Mouse (Mus musculus) liver, postnatal 0 days (tissue): Measurements from ENCODE around the gene Phyh. TPM values are rescaled to one million over a fixed set of nuclear protein-coding genes. Genes with fewer than 3 reads are reported as not detected.

Experiments used
- ATAC-seq: fragments of 200-750 bp; cut with Nextera tagmentation; 2 replicates; pipeline ENCODE4 v1.8.0; 2017; ENCODE audit warnings: mild to moderate bottlenecking, moderate library complexity
- DNase-seq: peaks from one replicate; pipeline ENCODE4 v3.0.0-alpha.2; 2016
- H3K27ac ChIP-seq: fragments of 300-500 bp; sonication (generic); 2 replicates; pipeline ENCODE4 v1.5.1; 2014; ENCODE audit warnings: antibody characterized with exemption, moderate library complexity, mild to moderate bottlenecking, low read depth
- H3K27me3 ChIP-seq: fragments of 300-500 bp; sonication (generic); 2 replicates; pipeline ENCODE4 v1.6.1; 2014; ENCODE audit warnings: low read length, control low read depth, mixed read lengths; ENCODE audit not compliant: insufficient read depth
- H3K36me3 ChIP-seq: fragments of 300-500 bp; sonication (generic); replicated peaks from 2 replicates; pipeline ENCODE4 v1.6.1; 2014; ENCODE audit warnings: mild to moderate bottlenecking, control low read depth, low read length, moderate library complexity, mixed read lengths; ENCODE audit not compliant: insufficient read depth
- H3K4me1 ChIP-seq: fragments of 300-500 bp; sonication (generic); 2 replicates; pipeline ENCODE4 v1.6.1; 2014; ENCODE audit warnings: antibody characterized with exemption, mild to moderate bottlenecking, control low read depth; ENCODE audit not compliant: insufficient read depth
- H3K4me2 ChIP-seq: fragments of 300-500 bp; sonication (generic); 2 replicates; pipeline ENCODE4 v1.6.1; 2014; ENCODE audit warnings: low read depth, mild to moderate bottlenecking, low read length, moderate library complexity, mixed read lengths
- H3K4me3 ChIP-seq: fragments of 300-500 bp; sonication (generic); 2 replicates; pipeline ENCODE4 v1.5.1; 2014; ENCODE audit warnings: low read depth, low read length
- H3K9ac ChIP-seq: fragments of 300-500 bp; sonication (generic); replicated peaks from 2 replicates; pipeline ENCODE4 v1.6.1; 2014; ENCODE audit warnings: mild to moderate bottlenecking, moderate library complexity
- H3K9me3 ChIP-seq: fragments of 300-500 bp; sonication (generic); 2 replicates; pipeline ENCODE4 v1.6.1; 2016; ENCODE audit warnings: mild to moderate bottlenecking, control low read depth, low read length, mixed read lengths
- CTCF ChIP-seq: sonication (generic); IDR thresholded peaks from 2 replicates; pipeline ENCODE4 v1.5.1; 2016; ENCODE audit warnings: antibody characterized with exemption, low read depth
- EP300 ChIP-seq: IDR thresholded peaks from 2 replicates; pipeline ENCODE4 v1.6.1; 2016; ENCODE audit warnings: antibody characterized with exemption, low read depth, mild to moderate bottlenecking
- WGBS: fragments of 180-500 bp; shearing (Covaris S2); extraction: QIAGEN DNeasy Blood & Tissue Kit; methylation state at CpG from one replicate; pipeline ENCODE4 v1.1.7; 2014; ENCODE audit not compliant: insufficient replicate concordance; 5-methylcytosine and 5-hydroxymethylcytosine counted together
- polyA plus RNA-seq: library from polyadenylated mRNA; unstranded; fragments of >200 nt; fragmentation: Nextera tagmentation; extraction: Ambion mirVana; gene quantifications from 2 replicates; pipeline ENCODE4 v1.2.1, GENCODE M21; 2015

The Phyh gene
- polyA plus RNA-seq, 1 experiment from 2014 or later, result 608 TPM

- WGBS, result 85% methylated on average over 12 of the region's 12 CpGs
- Histone ChIP-seq H3K36me3 (no peaks in the 10 kb centered on the region), H3K27ac (no peak overlapping the region), H3K4me2 (no peak overlapping the region), H3K4me3 (no peak overlapping the region), H3K4me1 (no peaks in the 10 kb centered on the region), H3K9ac (no peak overlapping the region), H3K27me3 (no peaks in the 10 kb centered on the region), H3K9me3 (no peaks in the 10 kb centered on the region)
- TF ChIP-seq CTCF, result no peak
- no peak for TF ChIP-seq EP300
- DNase-seq (no peak), ATAC-seq (no peak)
Observed at GRCm38 (mm10) chr2:4958039-4958438, 39.2 kb downstream of the Phyh start.

DNA sequence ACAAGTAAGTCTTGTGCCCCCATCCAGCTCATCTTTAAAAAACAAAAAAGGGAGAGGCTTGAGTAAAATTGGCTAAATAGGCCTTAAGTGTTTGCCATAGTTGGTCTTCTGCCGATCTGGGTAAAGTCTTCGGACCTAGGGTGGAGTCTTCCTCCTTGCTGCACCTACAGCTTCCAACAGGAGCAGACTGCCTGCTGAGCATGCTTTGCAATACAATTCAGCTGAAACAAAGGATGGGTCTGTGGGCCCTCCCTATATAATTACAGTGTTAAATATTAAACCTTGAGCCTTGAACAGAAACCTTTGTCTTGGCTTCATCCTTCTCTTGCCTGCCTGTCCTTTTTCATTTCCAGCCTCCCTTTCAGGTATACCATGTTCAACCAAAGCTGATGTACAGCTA is 49.0 kb downstream of the Phyh start:
- Histone ChIP-seq H3K36me3 (no peaks in the 10 kb centered on the region), H3K27me3 (no peaks in the 10 kb centered on the region), H3K9me3 (no peaks in the 10 kb centered on the region), H3K27ac (no peak overlapping the region), H3K4me2 (no peak overlapping the region), H3K9ac (no peak overlapping the region), H3K4me3 (no peak overlapping the region), H3K4me1 (no peaks in the 10 kb centered on the region)
- TF ChIP-seq CTCF (no peak), EP300 (no peak)
- DNase-seq (no peak), ATAC-seq (no peak)
- WGBS, result 86% methylated on average over 2 of the region's 2 CpGs

DNA sequence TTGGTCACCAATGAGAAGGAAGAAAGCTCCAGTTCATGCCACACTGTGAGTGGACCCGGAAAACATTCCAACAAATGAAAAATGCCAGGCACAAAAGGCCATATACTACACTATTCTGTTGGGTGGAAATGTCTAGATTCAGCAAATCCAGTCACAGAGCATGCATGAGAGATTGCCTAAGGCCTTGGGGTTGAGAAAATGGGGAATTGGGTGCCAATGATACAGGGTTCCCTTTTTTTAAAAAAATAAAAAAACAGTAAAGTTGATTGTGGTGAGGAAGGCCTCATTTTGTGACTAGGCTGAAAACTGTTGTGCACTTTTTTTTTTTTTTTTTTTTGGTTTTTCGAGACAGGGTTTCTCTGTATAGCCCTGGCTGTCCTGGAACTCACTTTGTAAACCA is 50.3 kb downstream of the Phyh start:
- 81% methylated on average over 1 of the region's 2 CpGs for WGBS
- TF ChIP-seq CTCF (no peak), EP300 (no peak)

DNA sequence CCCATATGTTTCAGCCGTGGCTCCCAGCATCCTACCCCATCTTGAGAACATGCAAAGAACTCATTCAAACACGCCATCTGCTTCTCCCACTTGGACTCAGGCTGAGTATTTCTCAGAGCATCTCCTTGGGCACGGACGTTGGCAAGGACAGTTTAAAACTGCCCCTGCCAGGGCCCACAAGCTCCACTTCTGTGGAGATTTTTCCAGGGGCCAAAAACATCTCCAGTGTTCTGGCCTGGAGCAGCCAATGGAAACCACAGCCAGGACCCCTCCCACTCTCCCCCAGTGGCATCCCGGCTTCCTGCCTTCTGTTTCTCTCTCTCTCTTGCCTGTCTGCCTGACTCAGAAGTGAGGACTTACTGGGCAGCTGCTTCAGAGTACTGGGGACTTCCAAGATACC is 57.0 kb downstream of the Phyh start, which contains the start of gene Ucma:
TSS of gene Ucma (plus strand) at position 316 of the 400 bp plus-strand sequence.
- Histone ChIP-seq H3K9me3 (no peaks in the 10 kb centered on the region), H3K9ac (no peak within 1 kb of the TSS), H3K27me3 (no peaks in the 10 kb centered on the region), H3K4me1 (no peaks in the 10 kb centered on the region), H3K4me2 (no peak within 1 kb of the TSS), H3K4me3 (no peak within 1 kb of the TSS), H3K36me3 (no peaks in the 10 kb centered on the region), H3K27ac (no peak within 1 kb of the TSS)
- DNase-seq, result no peak
- TF ChIP-seq EP300, result no peak
- 63% methylated on average over 5 of the region's 5 CpGs for WGBS
- ATAC-seq, result no peak

More for the DNA sequence above, 50.3 kb downstream of the Phyh start:
- H3K9me3 ChIP-seq, result no peaks in the 10 kb centered on the region
- H3K4me3 ChIP-seq, result no peak overlapping the region
- no peaks in the 10 kb centered on the region for H3K27me3 ChIP-seq
- H3K4me1 ChIP-seq, result no peaks in the 10 kb centered on the region
- H3K4me2 ChIP-seq, result no peak overlapping the region
- no peak overlapping the region for H3K9ac ChIP-seq
- no peak for DNase-seq
- no peak for ATAC-seq
- no peaks in the 10 kb centered on the region for H3K36me3 ChIP-seq
- H3K27ac ChIP-seq, result no peak overlapping the region

DNA sequence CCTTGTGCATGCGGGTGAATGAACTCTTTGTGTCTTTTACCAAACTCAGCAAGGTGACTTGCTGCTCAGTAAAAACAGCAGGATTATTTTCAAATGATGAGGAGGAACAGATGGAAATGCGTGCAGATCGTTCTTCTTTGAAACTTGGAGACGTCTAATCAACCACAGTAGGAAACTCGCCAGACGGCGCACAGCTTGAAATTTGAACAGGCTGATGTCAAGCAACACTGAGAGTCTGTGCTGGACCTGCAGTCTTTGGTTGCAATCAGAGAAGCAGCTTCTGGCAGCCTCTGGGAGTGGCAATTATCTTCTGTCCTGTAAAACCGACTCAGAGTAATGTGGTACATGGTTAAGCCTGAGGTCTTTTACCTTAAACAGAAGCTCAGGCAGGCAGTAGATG is 59.3 kb downstream of the Phyh start:
- WGBS, result 57% methylated on average over 8 of the region's 8 CpGs
- TF ChIP-seq EP300 (no peak), CTCF (no peak)
- Histone ChIP-seq H3K9ac (no peak overlapping the region), H3K27ac (no peak overlapping the region), H3K36me3 (no peaks in the 10 kb centered on the region), H3K9me3 (no peaks in the 10 kb centered on the region), H3K4me2 (no peak overlapping the region), H3K4me3 (no peak overlapping the region), H3K4me1 (no peaks in the 10 kb centered on the region), H3K27me3 (no peaks in the 10 kb centered on the region)
- DNase-seq (no peak), ATAC-seq (no peak)

- Histone ChIP-seq H3K4me1 (0 out of 2 replicates have a peak, but pooled peaks cover 3% of the 10 kb centered on the region), H3K27ac (no peak overlapping the region), H3K27me3 (no peaks in the 10 kb centered on the region), H3K4me3 (no peak overlapping the region), H3K36me3 (no peaks in the 10 kb centered on the region), H3K9me3 (no peaks in the 10 kb centered on the region), H3K4me2 (no peak overlapping the region), H3K9ac (no peak overlapping the region)
- WGBS, result 45% methylated on average over 5 of the region's 5 CpGs
- ATAC-seq (no peak), DNase-seq (no peak)
- TF ChIP-seq EP300 (no peak), CTCF (no peak)
Observed at GRCm38 (mm10) chr2:4983987-4984386, 65.2 kb downstream of the Phyh start.

DNA sequence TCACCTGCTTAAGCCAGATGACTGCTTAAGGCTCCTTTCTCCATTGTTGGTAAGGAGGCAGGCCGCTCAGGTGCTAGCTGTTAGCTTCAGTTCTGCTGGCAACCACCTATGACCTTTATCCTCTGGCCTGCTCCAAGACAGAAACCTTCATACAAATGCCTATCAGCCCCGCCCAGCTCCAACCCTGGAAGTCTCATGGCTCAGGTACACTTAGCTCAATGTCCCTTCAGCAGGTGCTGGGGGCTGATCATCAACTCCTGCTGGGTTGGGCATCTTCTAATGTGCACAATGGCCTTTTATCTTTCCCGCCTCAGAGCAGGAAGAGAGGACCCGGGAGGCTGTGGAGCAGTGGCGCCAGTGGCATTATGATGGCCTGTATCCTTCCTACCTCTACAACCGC is 66.2 kb downstream of the Phyh start:
- 0 out of 2 replicates have a peak, but pooled peaks cover 3% of the 10 kb centered on the region for H3K4me1 ChIP-seq
- peaks cover 2% of the 10 kb centered on the region; the same call in 1 of the 2 replicates for H3K36me3 ChIP-seq
- no peaks in the 10 kb centered on the region for H3K27me3 ChIP-seq
- no peaks in the 10 kb centered on the region for H3K9me3 ChIP-seq
- H3K27ac ChIP-seq, result no peak overlapping the region
- 72% methylated on average over 6 of the region's 6 CpGs for WGBS
- no peak overlapping the region for H3K9ac ChIP-seq
- no peak overlapping the region for H3K4me2 ChIP-seq
- TF ChIP-seq CTCF, result no peak
- TF ChIP-seq EP300, result no peak
- ATAC-seq (no peak), DNase-seq (no peak)
- no peak overlapping the region for H3K4me3 ChIP-seq
